Mouse (Mus musculus) gastrocnemius, postnatal 36 days (tissue): ENCODE results near the gene Stox2. TPM values are rescaled to one million over a fixed set of nuclear protein-coding genes. Genes with fewer than 3 reads are reported as not detected.

Source experiments
- DNase-seq, 2 experiments: peaks; one replicate each; pipeline ENCODE4 v3.0.0; 2022
- intact Hi-C: fragments of 180-260 bp; cut with DNase I; formaldehyde crosslinking; loops from one replicate; pipeline ENCODE4 v1.15.1; 2025
- total RNA-seq, 2 experiments: library from RNA; stranded (reverse); gene quantifications; 2 replicates each; pipeline ENCODE4 v1.2.3; 2021

Stox2 gene
- total RNA-seq, 2 experiments from 2014 or later = 6.2 to 6.3 TPM

GRCm38 (mm10) chr8:47321282-47321681 lies 124.9 kb downstream of the Stox2 start:
- intact Hi-C loops = no loop called here
- no peak for DNase-seq

- intact Hi-C loops = no loop called here
These were observed 125.5 kb downstream of the Stox2 start for GRCm38 (mm10) chr8:47320707-47321106.

GRCm38 (mm10) chr8:47318468-47318867 lies 127.7 kb downstream of the Stox2 start:
- DNase-seq = no peak
- intact Hi-C loops = no loop called here

More at GRCm38 (mm10) chr8:47320707-47321106, 125.5 kb downstream of the Stox2 start:
- DNase-seq = no peak

GRCm38 (mm10) chr8:47308176-47308575 lies 138.0 kb downstream of the Stox2 start:
- intact Hi-C loops = no loop called here
- no peak for DNase-seq

GRCm38 (mm10) chr8:47306372-47306771 lies 139.8 kb downstream of the Stox2 start:
- DNase-seq = no peak
- intact Hi-C loops = no loop called here

- intact Hi-C loops = no loop called here
- no peak for DNase-seq
These were observed 140.3 kb downstream of the Stox2 start for GRCm38 (mm10) chr8:47305880-47306279.

- no peak for DNase-seq
- intact Hi-C loops = no loop called here
These were observed 147.7 kb downstream of the Stox2 start for GRCm38 (mm10) chr8:47298460-47298859.

- no peak for DNase-seq
- intact Hi-C loops = no loop called here
These were observed 156.5 kb downstream of the Stox2 start for GRCm38 (mm10) chr8:47289641-47290040.

- intact Hi-C loops = no loop called here
- DNase-seq = peak; percentile 62 to 63
These were observed 157.2 kb downstream of the Stox2 start for GRCm38 (mm10) chr8:47288866-47289541.

- peak; percentile 8 to 37 for DNase-seq
- intact Hi-C loops = no loop called here
These were observed 157.9 kb downstream of the Stox2 start for GRCm38 (mm10) chr8:47288131-47288865.

- peak; percentile 17 to 22 for DNase-seq
- intact Hi-C loops = no loop called here
These were observed 158.5 kb downstream of the Stox2 start for GRCm38 (mm10) chr8:47287641-47288130.

- DNase-seq = no peak
- intact Hi-C loops = no loop called here
These were observed 159.0 kb downstream of the Stox2 start for GRCm38 (mm10) chr8:47287201-47287621.

- no peak for DNase-seq
- intact Hi-C loops = no loop called here
These were observed 160.0 kb downstream of the Stox2 start for GRCm38 (mm10) chr8:47286081-47286700.

GRCm38 (mm10) chr8:47285435-47285834 lies 160.7 kb downstream of the Stox2 start:
- no peak for DNase-seq
- intact Hi-C loops = no loop called here

- no peak for DNase-seq
- intact Hi-C loops = no loop called here
These were observed 161.5 kb downstream of the Stox2 start for GRCm38 (mm10) chr8:47284329-47285326.

- intact Hi-C loops = no loop called here
These were observed 166.3 kb downstream of the Stox2 start for GRCm38 (mm10) chr8:47279898-47280297.

GRCm38 (mm10) chr8:47278211-47278610 lies 168.0 kb downstream of the Stox2 start:
- DNase-seq = no peak
- intact Hi-C loops = no loop called here

More at GRCm38 (mm10) chr8:47279898-47280297, 166.3 kb downstream of the Stox2 start:
- DNase-seq = no peak

GRCm38 (mm10) chr8:47268931-47269330 lies 177.2 kb downstream of the Stox2 start:
- DNase-seq = no peak
- intact Hi-C loops = no loop called here

- DNase-seq = no peak
- intact Hi-C loops = no loop called here
These were observed 177.9 kb downstream of the Stox2 start for GRCm38 (mm10) chr8:47268062-47268822.
